Mouse (Mus musculus): ENCODE data around the gene Tsen15.
"Not testable (repeated sequence)": the region's sequence is repeated elsewhere in the genome, so short reads cannot be mapped to it uniquely, and the experiment has no call there.

DNA sequence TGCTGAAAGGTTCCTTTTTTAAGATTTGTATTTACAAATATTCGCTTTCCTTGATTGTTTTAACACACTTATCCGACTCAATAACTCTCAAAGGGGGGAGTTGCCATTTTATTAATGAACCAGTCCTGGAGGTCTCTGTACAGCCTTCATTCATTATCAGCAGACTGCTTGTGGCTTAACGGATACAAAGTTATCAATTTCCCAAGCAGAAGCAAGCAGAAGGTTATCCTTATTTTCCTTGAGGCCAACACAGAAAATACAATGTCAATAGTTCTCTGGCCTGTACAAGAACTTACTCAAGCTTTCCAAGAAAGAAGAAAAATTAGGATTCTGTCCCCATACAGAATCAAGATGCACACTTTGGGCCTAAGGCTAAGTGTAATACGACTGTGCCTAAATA is 795 bp downstream of the Tsen15 start:
- TF ChIP-seq GATA1, TAL1 (IDR thresholded peaks at IDR 0.05; ENCODE audit: low read length): not testable (repeated sequence)

Measured in erythroblast, embryonic 14.5 days (primary cell).